Comparison of ENCODE assay signal across 9 mouse cellular contexts in genomic region chr9:63612565-63613515, GRCm38 (mm10). TPM values are rescaled to one million over a fixed set of nuclear protein-coding genes. Genes with fewer than 3 reads are reported as not detected.
A peak's percentile ranks its signal among the peaks of the same experiment; 100 is the strongest.
DNase-seq lines count a peak whose midpoint lies in the region; ATAC-seq and TF ChIP-seq lines count a peak whose summit lies in the region.
"Had no signal": no experiment of that assay in that cellular context is flagged by ENCODE, and none has a peak within 500 bp of the region (broad histone marks: within the 10 kb centered on the region; RNA-seq: fewer than 3 reads in every experiment).

No protein-coding gene starts in this region.

- H3K4me1 ChIP-seq in spleen, adult 2 months (ENCODE audit: control insufficient read depth, insufficient read depth, insufficient read length), result peaks cover 33% of the 10 kb centered on the region
- H3K4me1 ChIP-seq in forebrain, embryonic 10.5 days, result peaks cover 69% of the 10 kb centered on the region
- H3K4me1 ChIP-seq in kidney, embryonic 14.5 days (ENCODE audit: control insufficient read depth, insufficient read depth, low read length), result peaks cover 29% of the 10 kb centered on the region

- H3K36me3 ChIP-seq in spleen, adult 2 months (ENCODE audit: control insufficient read depth, insufficient read depth, low read length), result peaks cover 9% of the 10 kb centered on the region
- H3K36me3 ChIP-seq in forebrain, embryonic 10.5 days (replicated peaks), result peaks cover 18% of the 10 kb centered on the region
- peaks cover 8% of the 10 kb centered on the region; the same call in 1 of the 2 replicates for H3K36me3 ChIP-seq in kidney, embryonic 14.5 days (ENCODE audit: control insufficient read depth, insufficient read depth, low read length)
- peaks cover 13% of the 10 kb centered on the region for H3K36me3 ChIP-seq in macrophage (ENCODE audit: inconsistent target)

- H3K27ac ChIP-seq in spleen, adult 2 months (ENCODE audit: insufficient read depth, low read length), result peak overlapping the region; percentile 58
- H3K27ac ChIP-seq in forebrain, embryonic 10.5 days, result peak overlapping the region; percentile 56
- no peak overlapping the region for H3K27ac ChIP-seq in kidney, embryonic 14.5 days (ENCODE audit: low read depth, low read length)
- peak overlapping the region; percentile 82 for H3K27ac ChIP-seq in macrophage

- H3K79me2 ChIP-seq in macrophage (ENCODE audit: inconsistent target), result peaks cover 91% of the 10 kb centered on the region

- no peak overlapping the region for H3K4me3 ChIP-seq in spleen, adult 2 months (ENCODE audit: extremely low read depth, insufficient read depth, insufficient read length)
- H3K4me3 ChIP-seq in forebrain, embryonic 10.5 days, result no peak overlapping the region
- H3K4me3 ChIP-seq in kidney, embryonic 14.5 days (ENCODE audit: low read length), result no peak overlapping the region
- no peak overlapping the region; the same call in 1 of the 2 replicates for H3K4me3 ChIP-seq in macrophage (ENCODE audit: inconsistent target)
- H3K4me3 ChIP-seq: myocyte had no signal

- ATAC-seq in kidney, embryonic 14.5 days (ENCODE audit: low FRiP score, low TSS enrichment), result peak; percentile 33; the same call in 1 of the 2 replicates
- ATAC-seq in inflammation-experienced regulatory T-cells, adult 6 months, result no peak

- no peak for TF ChIP-seq POLR2A in spleen, adult 2 months (IDR thresholded peaks at IDR 0.05; ENCODE audit: low read depth, low read length)

- no peak for TF ChIP-seq CTCF in spleen, adult 2 months (IDR thresholded peaks at IDR 0.05; ENCODE audit: extremely low read depth, insufficient read depth, insufficient read length, insufficient replicate concordance)

- no peak for DNase-seq in spleen, adult 2 months (ENCODE audit: low read depth in 1 of 2, low spot score in 2 of 2)
- no peak for DNase-seq in spleen, postnatal 10 days (ENCODE audit: low spot score in 2 of 2)
- DNase-seq in forebrain, embryonic 10.5 days (ENCODE audit: extremely low spot score, low spot score), result peak; percentile 27
- no peak for DNase-seq in layer of hippocampus, postnatal 14 days (ENCODE audit: low spot score in 2 of 2)
- no peak for DNase-seq in ovary, adult 18-20 months (ENCODE audit: low spot score)

- no peaks in the 10 kb centered on the region for H3K27me3 ChIP-seq in spleen, adult 2 months (ENCODE audit: control insufficient read depth, insufficient read depth, low read length)
- no peaks in the 10 kb centered on the region for H3K27me3 ChIP-seq in forebrain, embryonic 10.5 days (ENCODE audit: poor library complexity, severe bottlenecking)
- no peaks in the 10 kb centered on the region for H3K27me3 ChIP-seq in kidney, embryonic 14.5 days (ENCODE audit: control insufficient read depth, insufficient read depth, low read length)

- H3K9ac ChIP-seq in kidney, embryonic 14.5 days (ENCODE audit: low read depth, low read length), result no peak overlapping the region

- H3K9me3 ChIP-seq in forebrain, embryonic 10.5 days, result no peaks in the 10 kb centered on the region
- no peaks in the 10 kb centered on the region for H3K9me3 ChIP-seq in kidney, embryonic 14.5 days (ENCODE audit: control insufficient read depth, low read length)

- 61% methylated on average over 16 of the region's 16 CpGs for WGBS in spleen, adult 2 months
- 45% methylated on average over 16 of the region's 16 CpGs for WGBS in forebrain, embryonic 10.5 days
- WGBS in kidney, embryonic 14.5 days, result 42% methylated on average over 16 of the region's 16 CpGs
- 41% methylated on average over 16 of the region's 16 CpGs for WGBS in macrophage (ENCODE audit: missing documents)

- H3K4me2 ChIP-seq in kidney, embryonic 14.5 days (replicated peaks; ENCODE audit: low read depth, low read length), result no peak overlapping the region; the same call in 1 of the 2 replicates

RNA-seq across cellular contexts. Expression of gene Aagab, which starts 10.4 kb away (rescaled TPM):
- polyA plus RNA-seq in spleen, adult 2 months (2012; rRNA removed), result 14.1 and 16.7 TPM in 2 replicates
- polyA plus RNA-seq in forebrain, embryonic 10.5 days (2016; fragmentation: Nextera tagmentation; extraction: Ambion mirVana), result 53.9 and 54.5 TPM in 2 replicates
- polyA plus RNA-seq in kidney, embryonic 14.5 days (2014; fragmentation: Nextera tagmentation; extraction: Ambion mirVana), result 18.9 and 31.1 TPM in 2 replicates
- total RNA-seq in macrophage (2018; cell fraction: chromatin; rRNA removed), result 100 to 1,000 TPM in 14 of 26 experiments, 10 to 100 TPM in 12; 10.5 to 208 (median 110) TPM
- total RNA-seq in macrophage (2018; cell fraction: cytosol; rRNA removed), result 10 to 100 TPM; 17.3 to 54.9 (median 37.3) TPM
- total RNA-seq in macrophage (2018; cell fraction: nucleus; rRNA removed), result 100 to 1,000 TPM in 3 of 26 experiments, 10 to 100 TPM in 23; 10.7 to 122 (median 65.4) TPM
- polyA plus RNA-seq in macrophage (2018), result 22.5 to 45.8 TPM (median 24.3 TPM) in 3 replicates
- 10 to 100 TPM; 47.8 to 58.7 TPM for total RNA-seq in layer of hippocampus, postnatal 14 days (2021)
- polyA plus RNA-seq in inflammation-experienced regulatory T-cells, adult 6 months (2017; shearing (Covaris generic)), result 10 to 100 TPM; 31.0 to 49.0 (median 47.8) TPM

RNA-seq across cellular contexts. Expression of gene Iqch, which starts 10.5 kb away (rescaled TPM):
- not detected in 2 replicates for polyA plus RNA-seq in spleen, adult 2 months (2012; rRNA removed)
- 0.04 and 0.14 TPM in 2 replicates for polyA plus RNA-seq in forebrain, embryonic 10.5 days (2016; fragmentation: Nextera tagmentation; extraction: Ambion mirVana)
- 0.09 TPM in 1 of 2 replicates, not detected in the other for polyA plus RNA-seq in kidney, embryonic 14.5 days (2014; fragmentation: Nextera tagmentation; extraction: Ambion mirVana)
- under 1 TPM in 6 of 26 experiments, not detected in 20; 0.26 to 0.90 (median 0.40) TPM for total RNA-seq in macrophage (2018; cell fraction: chromatin; rRNA removed)
- under 1 TPM in 5 of 26 experiments, not detected in 21; 0.03 to 0.09 (median 0.06) TPM for total RNA-seq in macrophage (2018; cell fraction: cytosol; rRNA removed)
- under 1 TPM in 7 of 26 experiments, not detected in 19; 0.16 to 0.39 (median 0.22) TPM for total RNA-seq in macrophage (2018; cell fraction: nucleus; rRNA removed)
- polyA plus RNA-seq in macrophage (2018), result not detected in 3 replicates
- under 1 TPM; 0.14 to 0.16 TPM for total RNA-seq in layer of hippocampus, postnatal 14 days (2021)
- polyA plus RNA-seq in inflammation-experienced regulatory T-cells, adult 6 months (2017; shearing (Covaris generic)), result not detected
- polyA plus RNA-seq: myocyte had no signal
